Mouse (Mus musculus) limb, embryonic 12.5 days (tissue): Measurements from ENCODE around the gene Hnrnpf. TPM values are rescaled to one million over a fixed set of nuclear protein-coding genes. Genes with fewer than 3 reads are reported as not detected.

ENCODE experiments used
- ATAC-seq: fragments of 200-750 bp; cut with Nextera tagmentation; 2 replicates; pipeline ENCODE4 v1.8.0; 2017; ENCODE audit warnings: low read depth, moderate TSS enrichment; ENCODE audit not compliant: insufficient number of reproducible peaks, insufficient read depth, low FRiP score, low TSS enrichment
- H3K27ac ChIP-seq: fragments of 300-500 bp; sonication (generic); 2 replicates; pipeline ENCODE4 v1.5.1; 2016; ENCODE audit warnings: mild to moderate bottlenecking, moderate library complexity
- H3K27me3 ChIP-seq: fragments of 300-500 bp; sonication (generic); 2 replicates; pipeline ENCODE4 v1.6.1; 2016; ENCODE audit warnings: mild to moderate bottlenecking, moderate library complexity
- H3K36me3 ChIP-seq: fragments of 300-500 bp; sonication (generic); 2 replicates; pipeline ENCODE4 v1.6.1; 2016; ENCODE audit warnings: mild to moderate bottlenecking, moderate library complexity
- H3K4me1 ChIP-seq: fragments of 300-500 bp; sonication (generic); replicated peaks from 2 replicates; pipeline ENCODE4 v1.6.1; 2016
- H3K4me2 ChIP-seq: fragments of 300-500 bp; sonication (generic); 2 replicates; pipeline ENCODE4 v1.6.1; 2016; ENCODE audit warnings: mild to moderate bottlenecking, moderate library complexity
- H3K4me3 ChIP-seq: fragments of 300-500 bp; sonication (generic); replicated peaks from 2 replicates; pipeline ENCODE4 v1.5.1; 2016; ENCODE audit warnings: mild to moderate bottlenecking
- H3K9ac ChIP-seq: fragments of 300-500 bp; sonication (generic); replicated peaks from 2 replicates; pipeline ENCODE4 v1.6.1; 2016; ENCODE audit warnings: mild to moderate bottlenecking, moderate library complexity
- H3K9me3 ChIP-seq: fragments of 300-500 bp; sonication (generic); 2 replicates; pipeline ENCODE4 v1.6.1; 2016; ENCODE audit warnings: mild to moderate bottlenecking, moderate library complexity
- WGBS: fragments of 180-500 bp; shearing (Covaris S2); methylation state at CpG from one replicate; pipeline ENCODE4 v1.1.7; 2016; 5-methylcytosine and 5-hydroxymethylcytosine counted together
- polyA plus RNA-seq: library from polyadenylated mRNA; unstranded; fragments of >200 nt; fragmentation: Nextera tagmentation; extraction: Ambion mirVana; gene quantifications from 2 replicates; pipeline ENCODE4 v1.2.1, GENCODE M21; 2016

Hnrnpf gene
- polyA plus RNA-seq, 1 experiment from 2014 or later, result 726 TPM

GRCm38 (mm10) chr6:117922041-117922440 is 21.9 kb downstream of the Hnrnpf start:
- 95% methylated on average over 3 of the region's 3 CpGs for WGBS
- Histone ChIP-seq H3K27ac (no peak overlapping the region), H3K9ac (no peak overlapping the region), H3K4me3 (no peak overlapping the region), H3K4me1 (peaks cover 34% of the 10 kb centered on the region), H3K4me2 (no peak overlapping the region), H3K9me3 (no peaks in the 10 kb centered on the region), H3K36me3 (peaks cover 56% of the 10 kb centered on the region), H3K27me3 (no peaks in the 10 kb centered on the region)
- no peak for ATAC-seq

GRCm38 (mm10) chr6:117926871-117927491 is 26.9 kb downstream of the Hnrnpf start:
- Histone ChIP-seq H3K4me2 (no peak overlapping the region), H3K9ac (no peak overlapping the region), H3K4me1 (no peaks in the 10 kb centered on the region), H3K4me3 (no peak overlapping the region), H3K9me3 (no peaks in the 10 kb centered on the region), H3K27me3 (no peaks in the 10 kb centered on the region), H3K27ac (no peak overlapping the region), H3K36me3 (peaks cover 61% of the 10 kb centered on the region)
- WGBS, result 77% methylated on average over 4 of the region's 4 CpGs
- ATAC-seq, result no peak

- no peak overlapping the region for H3K4me3 ChIP-seq
- 90% methylated on average over 7 of the region's 7 CpGs for whole genome bisulfite sequencing
- no peaks in the 10 kb centered on the region for H3K9me3 ChIP-seq
- H3K4me2 ChIP-seq, result no peak overlapping the region
- no peak overlapping the region for H3K9ac ChIP-seq
- peaks cover 55% of the 10 kb centered on the region for H3K36me3 ChIP-seq
- no peak overlapping the region for H3K27ac ChIP-seq
- no peaks in the 10 kb centered on the region for H3K4me1 ChIP-seq
- no peaks in the 10 kb centered on the region for H3K27me3 ChIP-seq
- no peak for ATAC-seq
Measured at GRCm38 (mm10) chr6:117927955-117928354, 27.8 kb downstream of the Hnrnpf start.

- 90% methylated on average over 5 of the region's 5 CpGs for WGBS
- no peak overlapping the region for H3K9ac ChIP-seq
- no peak for ATAC-seq
- H3K27ac ChIP-seq, result no peak overlapping the region
- no peak overlapping the region for H3K4me3 ChIP-seq
- no peaks in the 10 kb centered on the region for H3K27me3 ChIP-seq
- no peak overlapping the region for H3K4me2 ChIP-seq
- H3K4me1 ChIP-seq, result peaks cover 4% of the 10 kb centered on the region; the same call in 1 of the 2 replicates
- H3K36me3 ChIP-seq, result peaks cover 50% of the 10 kb centered on the region
- H3K9me3 ChIP-seq, result no peaks in the 10 kb centered on the region
Measured at GRCm38 (mm10) chr6:117928746-117929145, 28.6 kb downstream of the Hnrnpf start.

- peaks cover 50% of the 10 kb centered on the region for H3K36me3 ChIP-seq
- ATAC-seq, result no peak
- 91% methylated on average over 3 of the region's 3 CpGs for WGBS
Measured at GRCm38 (mm10) chr6:117929945-117930655, 30.0 kb downstream of the Hnrnpf start.

GRCm38 (mm10) chr6:117932325-117933051 is 32.4 kb downstream of the Hnrnpf start:
- WGBS, result 49% methylated on average over 11 of the region's 11 CpGs
- no peak for ATAC-seq

More at GRCm38 (mm10) chr6:117929945-117930655, 30.0 kb downstream of the Hnrnpf start:
- no peaks in the 10 kb centered on the region for H3K9me3 ChIP-seq
- H3K27me3 ChIP-seq, result no peaks in the 10 kb centered on the region
- no peak overlapping the region for H3K9ac ChIP-seq
- no peak overlapping the region for H3K4me2 ChIP-seq
- no peak overlapping the region for H3K4me3 ChIP-seq
- no peak overlapping the region for H3K27ac ChIP-seq
- peaks cover 11% of the 10 kb centered on the region; the same call in 1 of the 2 replicates for H3K4me1 ChIP-seq

GRCm38 (mm10) chr6:117934301-117934700 is 34.2 kb downstream of the Hnrnpf start:
- H3K9me3 ChIP-seq, result no peaks in the 10 kb centered on the region
- no peak overlapping the region for H3K27ac ChIP-seq
- 62% methylated on average over 6 of the region's 6 CpGs for WGBS
- H3K4me2 ChIP-seq, result no peak overlapping the region
- H3K27me3 ChIP-seq, result no peaks in the 10 kb centered on the region
- no peak overlapping the region for H3K9ac ChIP-seq
- ATAC-seq, result no peak
- H3K4me3 ChIP-seq, result no peak overlapping the region
- peaks cover 11% of the 10 kb centered on the region; the same call in 1 of the 2 replicates for H3K4me1 ChIP-seq
- H3K36me3 ChIP-seq, result peaks cover 11% of the 10 kb centered on the region

More at GRCm38 (mm10) chr6:117932325-117933051, 32.4 kb downstream of the Hnrnpf start:
- no peak overlapping the region for H3K4me3 ChIP-seq
- no peaks in the 10 kb centered on the region for H3K27me3 ChIP-seq
- H3K9ac ChIP-seq, result no peak overlapping the region
- H3K36me3 ChIP-seq, result peaks cover 29% of the 10 kb centered on the region
- peaks cover 11% of the 10 kb centered on the region; the same call in 1 of the 2 replicates for H3K4me1 ChIP-seq
- no peak overlapping the region for H3K4me2 ChIP-seq
- H3K9me3 ChIP-seq, result no peaks in the 10 kb centered on the region
- H3K27ac ChIP-seq, result no peak overlapping the region

- 92% methylated on average over 14 of the region's 14 CpGs for WGBS
- H3K9ac ChIP-seq, result no peak overlapping the region
- H3K9me3 ChIP-seq, result no peaks in the 10 kb centered on the region
- H3K4me2 ChIP-seq, result no peak overlapping the region
- no peak overlapping the region for H3K27ac ChIP-seq
- ATAC-seq, result no peak
- no peaks in the 10 kb centered on the region for H3K27me3 ChIP-seq
- peaks cover 11% of the 10 kb centered on the region; the same call in 1 of the 2 replicates for H3K4me1 ChIP-seq
- H3K4me3 ChIP-seq, result no peak overlapping the region
- no peaks in the 10 kb centered on the region for H3K36me3 ChIP-seq
Measured at GRCm38 (mm10) chr6:117935681-117936612, 35.8 kb downstream of the Hnrnpf start.

GRCm38 (mm10) chr6:117937222-117937932 is 37.3 kb downstream of the Hnrnpf start, which contains the start of gene Fxyd4:
TSS of gene Fxyd4 (minus strand) at chr6:117937692.
- Histone ChIP-seq H3K27ac (no peak within 1 kb of the TSS), H3K27me3 (no peaks in the 10 kb centered on the region), H3K9ac (no peak within 1 kb of the TSS), H3K4me2 (no peak within 1 kb of the TSS), H3K4me1 (peaks cover 11% of the 10 kb centered on the region; the same call in 1 of the 2 replicates), H3K4me3 (no peak within 1 kb of the TSS), H3K9me3 (no peaks in the 10 kb centered on the region), H3K36me3 (no peaks in the 10 kb centered on the region)
- no peak for ATAC-seq
- 75% methylated on average over 10 of the region's 10 CpGs for WGBS

GRCm38 (mm10) chr6:117938951-117939350 is 38.8 kb downstream of the Hnrnpf start:
- H3K4me2 ChIP-seq, result no peak overlapping the region
- H3K36me3 ChIP-seq, result no peaks in the 10 kb centered on the region
- WGBS, result 85% methylated on average over 10 of the region's 10 CpGs
- no peaks in the 10 kb centered on the region for H3K9me3 ChIP-seq
- H3K4me1 ChIP-seq, result peaks cover 6% of the 10 kb centered on the region; the same call in 1 of the 2 replicates
- no peaks in the 10 kb centered on the region for H3K27me3 ChIP-seq
- ATAC-seq, result no peak
- no peak overlapping the region for H3K4me3 ChIP-seq
- no peak overlapping the region for H3K27ac ChIP-seq
- H3K9ac ChIP-seq, result no peak overlapping the region
